Mouse (Mus musculus) ES-E14 (cell line): Measurements from ENCODE around the gene Cd19. TPM values are rescaled to one million over a fixed set of nuclear protein-coding genes. Genes with fewer than 3 reads are reported as not detected.
A peak's percentile ranks its signal among the peaks of the same experiment; 100 is the strongest.
"Not testable (repeated sequence)": the region's sequence is repeated elsewhere in the genome, so short reads cannot be mapped to it uniquely, and the experiment has no call there.

ENCODE experiments used
- DNase-seq: peaks from one replicate; pipeline ENCODE4 v3.0.0-alpha.2; 2013; ENCODE audit warnings: low read depth, low spot score
- H3K27ac ChIP-seq: 2 replicates; pipeline ENCODE4 v1.5.1; 2012; ENCODE audit warnings: low read depth, mild to moderate bottlenecking, low read length, moderate library complexity, mixed read lengths; ENCODE audit not compliant: poor library complexity, insufficient read depth, severe bottlenecking
- H3K36me3 ChIP-seq: 2 replicates; pipeline ENCODE4 v1.6.1; 2012; ENCODE audit warnings: mild to moderate bottlenecking, low read length, moderate library complexity, mixed read lengths; ENCODE audit not compliant: control insufficient read depth, poor library complexity, insufficient read depth, severe bottlenecking
- H3K4me1 ChIP-seq, 2 experiments: fragments of 150-350 bp in 1 of 2; sonication (generic) in 1 of 2; 2 replicates each; pipeline ENCODE4 v1.6.1; 2012; ENCODE audit warnings: low read length in 2 of 2, mild to moderate bottlenecking in 1 of 2, mixed read lengths in 1 of 2; ENCODE audit not compliant: control insufficient read depth in 2 of 2, insufficient read depth in 2 of 2, poor library complexity in 1 of 2
- H3K4me3 ChIP-seq, 2 experiments: fragments of 150-350 bp in 1 of 2; sonication (generic) in 1 of 2; 2 replicates each; pipeline ENCODE4 v1.5.1; 2012; ENCODE audit warnings: low read length in 2 of 2, low read depth in 1 of 2, mild to moderate bottlenecking in 1 of 2, mixed read lengths in 1 of 2; ENCODE audit not compliant: insufficient read depth in 1 of 2, poor library complexity in 1 of 2, severe bottlenecking in 1 of 2
- H3K9ac ChIP-seq: 2 replicates; pipeline ENCODE4 v1.6.1; 2012; ENCODE audit warnings: low read depth, mild to moderate bottlenecking, low read length, mixed read lengths; ENCODE audit not compliant: poor library complexity, insufficient read depth, severe bottlenecking
- H3K9me3 ChIP-seq: fragments of 150-350 bp; sonication (generic); 2 replicates; pipeline ENCODE4 v1.6.1; 2012; ENCODE audit warnings: low read depth, mild to moderate bottlenecking, low read length; ENCODE audit not compliant: control insufficient read depth, insufficient read depth
- CHD2 ChIP-seq: IDR thresholded peaks from 2 replicates; pipeline ENCODE4 v1.6.1; 2014; ENCODE audit warnings: mild to moderate bottlenecking, low read depth, low read length, inconsistent platforms
- HCFC1 ChIP-seq: IDR thresholded peaks from 2 replicates; pipeline ENCODE4 v1.6.1; 2012; ENCODE audit warnings: low read length, inconsistent platforms, borderline replicate concordance; ENCODE audit not compliant: insufficient read depth
- MAFK ChIP-seq: IDR thresholded peaks from 2 replicates; pipeline ENCODE4 v1.6.1; 2014; ENCODE audit warnings: mild to moderate bottlenecking, low read depth, low read length, inconsistent platforms; ENCODE audit not compliant: insufficient read depth
- ZC3H11A ChIP-seq: IDR thresholded peaks from 2 replicates; pipeline ENCODE4 v1.6.1; 2012; ENCODE audit warnings: low read depth, mild to moderate bottlenecking, inconsistent platforms, low read length, borderline replicate concordance
- ZNF384 ChIP-seq: IDR thresholded peaks from 2 replicates; pipeline ENCODE4 v1.6.1; 2012; ENCODE audit warnings: low read depth, low read length, inconsistent platforms
- in situ Hi-C, 2 experiments: fragments of 600-800 bp; cut with MboI; formaldehyde crosslinking; loops; one replicate each; pipeline ENCODE4 v1.15.1; 2025; ENCODE audit warnings: low sequenced_read_pairs in 2 of 2, inconsistent platforms in 1 of 2; ENCODE audit not compliant: unreplicated experiment in 2 of 2
- total RNA-seq: library from RNA; depleted of rRNA; stranded (reverse); fragments of 300-350 nt; gene quantifications from 2 replicates; pipeline ENCODE4 v1.2.3, GENCODE M21; 2012

The Cd19 gene
- total RNA-seq, 1 experiment: 0.49 TPM

GRCm38 (mm10) chr7:126397822-126398221, 16.9 kb downstream of the Cd19 start:
- Histone ChIP-seq H3K4me1 (0 out of 4 replicates have a peak, but pooled peaks cover 0 to 2% of the 10 kb centered on the region in 2 experiments), H3K9me3 (no peaks in the 10 kb centered on the region), H3K36me3 (0 out of 2 replicates have a peak, but pooled peaks cover 2% of the 10 kb centered on the region), H3K27ac (no peak overlapping the region), H3K4me3 (no peak overlapping the region), H3K9ac (no peak overlapping the region)
- TF ChIP-seq HCFC1: no peak
- no peak for TF ChIP-seq ZC3H11A
- TF ChIP-seq ZNF384: no peak
- TF ChIP-seq CHD2: no peak
- no peak for TF ChIP-seq MAFK
- no peak for DNase-seq
- in situ Hi-C loops: no loop called here

- H3K9me3 ChIP-seq: no peaks in the 10 kb centered on the region
- no peak overlapping the region for H3K27ac ChIP-seq
- 0 out of 4 replicates have a peak, but pooled peaks cover 0 to 2% of the 10 kb centered on the region in 2 experiments for H3K4me1 ChIP-seq
- no peak for DNase-seq
- 0 out of 2 replicates have a peak, but pooled peaks cover 2% of the 10 kb centered on the region for H3K36me3 ChIP-seq
- no peak for TF ChIP-seq CHD2
- TF ChIP-seq MAFK: no peak
- no peak for TF ChIP-seq ZNF384
- TF ChIP-seq HCFC1: no peak
- no peak overlapping the region for H3K9ac ChIP-seq
- H3K4me3 ChIP-seq: peak overlapping the region in 1 of 2 experiments; percentile 20; a peak in 2 of 4 replicates
- in situ Hi-C loops: no loop called here
Measured at GRCm38 (mm10) chr7:126397221-126397620, 17.5 kb downstream of the Cd19 start.

- Histone ChIP-seq H3K9me3 (no peaks in the 10 kb centered on the region), H3K4me1 (peaks cover 4% of the 10 kb centered on the region in 2 experiments; a peak in 1 of 4 replicates), H3K27ac (peak within 1 kb of the TSS; percentile 57), H3K4me3 (peak within 1 kb of the TSS; percentile 90 to 98), H3K9ac (peak within 1 kb of the TSS; percentile 77), H3K36me3 (peaks cover 4% of the 10 kb centered on the region; the same call in 1 of the 2 replicates)
- peak; percentile 98 for DNase-seq
- in situ Hi-C loops: no loop called here
- TF ChIP-seq MAFK (no peak), ZC3H11A (no peak), HCFC1 (peak; percentile 93), CHD2 (peak; percentile 99), ZNF384 (no peak)
Measured at GRCm38 (mm10) chr7:126396298-126397119, 18.2 kb downstream of the Cd19 start, which contains the start of gene Nfatc2ip. Gene Nfatc2ip (minus strand): TSS chr7:126396737.

- peaks cover 8 to 10% of the 10 kb centered on the region in 2 experiments; a peak in 3 of 4 replicates for H3K4me1 ChIP-seq
- H3K9ac ChIP-seq, H3K9me3 ChIP-seq, in situ Hi-C loops, H3K4me3 ChIP-seq: not testable (repeated sequence)
- peak; percentile 84 for DNase-seq
- H3K27ac ChIP-seq: peak overlapping the region; percentile 96; the same call in 1 of the 2 replicates
- H3K36me3 ChIP-seq: peaks cover 37% of the 10 kb centered on the region
Measured at GRCm38 (mm10) chr7:126392086-126392884, 22.4 kb downstream of the Cd19 start.
